Mouse (Mus musculus) neural tube, embryonic 12.5 days (tissue): Measurements from ENCODE around the gene Gpc6. TPM values are rescaled to one million over a fixed set of nuclear protein-coding genes. Genes with fewer than 3 reads are reported as not detected.

ENCODE experiments used
- ATAC-seq: fragments of 200-750 bp; cut with Nextera tagmentation; 2 replicates; pipeline ENCODE4 v1.8.0; 2017; ENCODE audit warnings: low read depth, mild to moderate bottlenecking, moderate TSS enrichment, moderate library complexity; ENCODE audit not compliant: low FRiP score
- H3K27ac ChIP-seq: fragments of 300-500 bp; sonication (generic); 2 replicates; pipeline ENCODE4 v1.5.1; 2016
- H3K27me3 ChIP-seq: fragments of 300-500 bp; sonication (generic); replicated peaks from 2 replicates; pipeline ENCODE4 v1.6.1; 2016; ENCODE audit warnings: mild to moderate bottlenecking
- H3K36me3 ChIP-seq: fragments of 300-500 bp; sonication (generic); 2 replicates; pipeline ENCODE4 v1.6.1; 2016; ENCODE audit warnings: mild to moderate bottlenecking
- H3K4me1 ChIP-seq: fragments of 300-500 bp; sonication (generic); 2 replicates; pipeline ENCODE4 v1.6.1; 2016
- H3K4me2 ChIP-seq: fragments of 300-500 bp; sonication (generic); replicated peaks from 2 replicates; pipeline ENCODE4 v1.6.1; 2016; ENCODE audit warnings: mild to moderate bottlenecking
- H3K4me3 ChIP-seq: fragments of 300-500 bp; sonication (generic); 2 replicates; pipeline ENCODE4 v1.5.1; 2016
- H3K9ac ChIP-seq: fragments of 300-500 bp; sonication (generic); 2 replicates; pipeline ENCODE4 v1.6.1; 2016; ENCODE audit warnings: mild to moderate bottlenecking
- H3K9me3 ChIP-seq: fragments of 300-500 bp; sonication (generic); 2 replicates; pipeline ENCODE4 v1.6.1; 2016; ENCODE audit warnings: mild to moderate bottlenecking
- WGBS: fragments of 180-500 bp; shearing (Covaris S2); methylation state at CpG from one replicate; pipeline ENCODE4 v1.1.7; 2016; 5-methylcytosine and 5-hydroxymethylcytosine counted together
- polyA plus RNA-seq: library from polyadenylated mRNA; unstranded; fragments of >200 nt; fragmentation: Nextera tagmentation; extraction: Ambion mirVana; gene quantifications from 2 replicates; pipeline ENCODE4 v1.2.1, GENCODE M21; 2016

Gene Gpc6
- polyA plus RNA-seq, 1 experiment from 2014 or later, result 30.5 TPM

DNA sequence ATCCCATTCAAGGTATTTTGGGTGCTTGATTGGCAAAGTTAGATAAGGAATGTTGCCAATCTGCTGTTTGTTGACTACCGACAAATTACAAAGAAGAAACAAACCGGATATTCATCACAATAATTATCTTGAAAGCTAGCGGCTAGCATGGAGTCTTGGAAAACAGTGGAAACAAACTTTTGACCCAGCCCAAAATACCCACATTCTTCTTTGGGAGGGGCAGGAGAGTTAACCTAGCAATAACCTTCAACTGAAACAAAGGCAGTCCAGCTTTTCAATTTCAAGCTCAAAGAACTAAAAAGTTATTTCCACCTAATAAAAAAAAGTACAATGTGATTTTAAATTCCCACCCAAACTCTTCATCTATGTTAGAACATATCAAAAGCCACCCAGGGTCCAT is 927.2 kb downstream of the Gpc6 start:
- ATAC-seq, result no peak
- Histone ChIP-seq H3K27me3 (no peaks in the 10 kb centered on the region), H3K36me3 (no peaks in the 10 kb centered on the region), H3K9me3 (no peaks in the 10 kb centered on the region), H3K4me1 (no peaks in the 10 kb centered on the region), H3K9ac (no peak overlapping the region), H3K4me3 (no peak overlapping the region), H3K27ac (no peak overlapping the region), H3K4me2 (no peak overlapping the region)
- 92% methylated on average over 3 of the region's 3 CpGs for WGBS

DNA sequence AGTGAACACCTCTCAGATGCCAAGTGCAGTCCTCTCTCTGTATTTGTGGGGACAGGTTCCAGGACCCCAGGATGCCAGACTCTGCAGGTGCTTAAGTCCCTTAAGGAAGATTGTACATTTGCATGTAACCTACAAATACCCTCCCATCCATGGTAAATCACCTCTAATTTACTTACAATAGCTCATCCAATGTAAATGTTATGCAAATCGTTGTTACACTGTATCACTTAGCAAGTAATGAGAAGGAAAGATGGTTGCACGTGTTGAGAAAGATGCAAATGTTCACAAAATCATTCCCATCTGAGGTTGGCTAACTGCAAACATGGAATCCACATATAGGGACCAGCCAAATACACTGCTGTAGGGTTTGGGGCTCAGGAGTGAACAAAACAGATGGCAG is 927.7 kb downstream of the Gpc6 start:
- no peaks in the 10 kb centered on the region for H3K36me3 ChIP-seq
- H3K9ac ChIP-seq, result no peak overlapping the region
- no peak overlapping the region for H3K27ac ChIP-seq
- ATAC-seq, result no peak
- WGBS, result 84% methylated on average over 2 of the region's 2 CpGs
- no peak overlapping the region for H3K4me2 ChIP-seq
- H3K4me3 ChIP-seq, result no peak overlapping the region
- H3K4me1 ChIP-seq, result no peaks in the 10 kb centered on the region
- H3K9me3 ChIP-seq, result no peaks in the 10 kb centered on the region
- H3K27me3 ChIP-seq, result no peaks in the 10 kb centered on the region

DNA sequence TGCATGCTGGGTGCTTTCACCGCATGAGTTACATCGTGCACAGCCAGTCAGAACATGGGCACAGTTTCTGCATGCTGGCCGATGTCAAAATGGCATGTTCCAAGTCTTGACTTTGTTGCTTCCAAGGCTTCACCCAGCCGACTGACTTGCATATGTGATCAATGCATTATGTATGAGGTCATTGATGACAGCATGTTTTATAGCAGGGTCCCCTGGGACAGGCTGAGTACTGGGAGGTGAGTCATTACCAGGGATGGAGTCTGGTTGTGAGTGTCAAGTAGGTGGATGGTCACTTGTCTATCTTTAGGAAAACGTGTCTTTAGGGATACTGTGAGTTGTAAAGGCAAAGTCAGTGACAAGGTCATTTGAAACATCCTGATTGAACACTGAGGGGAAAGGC is 929.4 kb downstream of the Gpc6 start:
- Histone ChIP-seq H3K4me2 (no peak overlapping the region), H3K36me3 (no peaks in the 10 kb centered on the region), H3K27me3 (no peaks in the 10 kb centered on the region), H3K4me1 (no peaks in the 10 kb centered on the region), H3K27ac (no peak overlapping the region), H3K9me3 (no peaks in the 10 kb centered on the region), H3K4me3 (no peak overlapping the region), H3K9ac (no peak overlapping the region)
- ATAC-seq, result no peak
- WGBS, result 76% methylated on average over 5 of the region's 5 CpGs

DNA sequence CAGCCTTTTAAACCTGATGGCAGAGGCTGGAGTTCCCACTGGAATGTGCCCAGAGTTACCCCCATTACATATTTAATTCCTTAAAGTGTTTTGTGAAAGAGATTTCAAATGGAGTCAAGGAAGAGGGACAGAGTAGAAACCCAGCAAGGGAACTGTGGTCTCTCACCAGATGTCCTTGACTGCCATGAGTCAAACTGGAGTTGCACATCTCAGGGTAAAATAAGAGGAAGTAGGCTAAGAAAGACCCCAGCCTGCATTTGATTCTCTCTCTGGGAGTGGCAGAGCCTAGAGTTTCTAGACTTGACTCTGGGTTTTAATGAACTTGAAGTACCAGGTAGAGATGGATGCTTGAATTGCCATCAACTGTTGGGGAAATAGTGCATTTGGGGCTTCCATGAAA is 946.2 kb downstream of the Gpc6 start:
- Histone ChIP-seq H3K4me3 (no peak overlapping the region), H3K9ac (no peak overlapping the region), H3K27ac (no peak overlapping the region), H3K9me3 (no peaks in the 10 kb centered on the region), H3K27me3 (no peaks in the 10 kb centered on the region), H3K36me3 (no peaks in the 10 kb centered on the region), H3K4me2 (no peak overlapping the region), H3K4me1 (no peaks in the 10 kb centered on the region)
- no peak for ATAC-seq

DNA sequence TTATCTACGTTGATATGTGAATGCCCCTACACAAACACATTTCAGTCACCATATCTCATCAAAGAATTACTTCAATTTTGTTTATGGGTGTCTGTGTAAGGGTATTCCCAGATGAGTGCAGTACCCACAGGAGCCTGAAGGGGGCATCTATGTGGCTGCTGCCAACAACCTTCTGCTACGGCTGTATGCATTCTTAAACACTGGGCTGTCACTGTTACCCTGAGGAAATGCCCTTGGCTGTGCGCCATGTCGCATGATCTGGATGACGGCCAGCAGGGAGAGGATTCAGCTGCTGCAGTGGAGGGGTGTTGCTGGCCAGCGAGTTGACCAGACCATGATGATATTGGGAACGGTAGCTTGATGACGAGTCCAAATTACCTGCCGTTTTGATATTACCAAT is 954.2 kb downstream of the Gpc6 start:
- ATAC-seq, result no peak
- Histone ChIP-seq H3K4me2 (no peak overlapping the region), H3K36me3 (no peaks in the 10 kb centered on the region), H3K9ac (no peak overlapping the region), H3K27ac (no peak overlapping the region), H3K4me1 (no peaks in the 10 kb centered on the region), H3K27me3 (no peaks in the 10 kb centered on the region), H3K4me3 (no peak overlapping the region), H3K9me3 (no peaks in the 10 kb centered on the region)
- 91% methylated on average over 9 of the region's 9 CpGs for WGBS

DNA sequence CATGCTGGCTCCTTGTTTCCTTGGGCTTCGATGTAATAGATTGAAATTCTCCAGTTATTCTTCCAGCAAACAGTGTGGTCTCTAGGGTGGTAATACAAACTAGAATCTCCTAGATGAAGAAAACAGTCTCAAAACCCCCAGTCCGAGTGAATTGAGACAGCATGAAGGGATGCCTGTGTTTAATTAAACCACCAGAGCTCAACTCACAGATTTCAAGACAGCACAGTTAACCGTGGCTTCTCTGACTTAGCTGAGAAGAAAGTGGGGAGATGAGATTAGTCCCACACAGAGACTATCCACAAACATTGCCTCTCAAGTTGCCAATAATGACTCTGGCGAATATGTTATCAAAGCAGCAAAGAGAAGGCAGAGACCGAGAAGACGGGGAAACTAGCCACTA is 956.0 kb downstream of the Gpc6 start:
- H3K27me3 ChIP-seq, result no peaks in the 10 kb centered on the region

DNA sequence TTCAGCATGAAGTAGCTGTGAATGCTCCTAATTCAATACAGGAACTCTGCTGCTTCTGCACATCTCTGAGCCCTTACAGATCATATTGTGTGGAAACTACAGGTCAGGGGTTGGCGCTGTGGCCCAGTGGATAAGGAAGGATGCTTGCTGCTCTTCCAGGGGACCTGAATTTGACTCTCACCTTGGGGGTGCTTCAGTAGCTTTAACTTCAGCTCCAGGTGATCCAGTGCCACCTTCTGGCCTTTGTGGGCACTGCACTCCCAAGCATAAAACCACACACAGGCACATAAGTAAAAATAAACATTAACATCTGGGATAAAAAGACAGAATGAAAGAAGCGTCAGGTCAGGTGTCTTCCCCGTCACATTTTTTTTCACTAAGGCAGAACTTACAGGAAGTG is 957.1 kb downstream of the Gpc6 start:
- Histone ChIP-seq H3K9ac (no peak overlapping the region), H3K4me1 (no peaks in the 10 kb centered on the region), H3K27ac (no peak overlapping the region), H3K27me3 (no peaks in the 10 kb centered on the region), H3K36me3 (no peaks in the 10 kb centered on the region), H3K9me3 (no peaks in the 10 kb centered on the region), H3K4me3 (no peak overlapping the region), H3K4me2 (no peak overlapping the region)
- 67% methylated on average over 3 of the region's 3 CpGs for WGBS
- no peak for ATAC-seq

More for the DNA sequence above, 956.0 kb downstream of the Gpc6 start:
- no peak overlapping the region for H3K4me3 ChIP-seq
- H3K4me2 ChIP-seq, result no peak overlapping the region
- ATAC-seq, result no peak
- no peak overlapping the region for H3K27ac ChIP-seq
- 77% methylated on average over 6 of the region's 6 CpGs for WGBS
- no peaks in the 10 kb centered on the region for H3K9me3 ChIP-seq
- H3K9ac ChIP-seq, result no peak overlapping the region
- no peaks in the 10 kb centered on the region for H3K4me1 ChIP-seq
- H3K36me3 ChIP-seq, result no peaks in the 10 kb centered on the region

DNA sequence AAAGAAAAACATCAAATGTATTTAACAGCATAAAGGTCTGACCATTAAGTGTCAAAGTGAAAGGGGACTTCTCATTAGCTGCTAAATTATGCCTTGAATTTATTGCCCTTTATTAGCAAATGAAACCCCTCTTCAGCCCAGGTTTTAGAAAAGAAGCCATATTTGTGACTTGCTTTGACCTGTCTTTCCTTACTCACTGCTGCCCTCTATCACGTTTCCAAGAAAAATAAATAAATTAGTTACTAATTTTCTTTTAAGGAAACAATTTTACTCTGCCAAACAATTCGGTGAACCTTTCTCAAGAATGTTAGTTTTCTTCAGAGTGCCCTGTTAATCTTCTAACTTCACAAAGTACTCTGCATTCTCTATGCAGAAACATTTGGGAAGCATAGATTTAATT is 964.5 kb downstream of the Gpc6 start:
- Histone ChIP-seq H3K4me2 (no peak overlapping the region), H3K4me1 (peaks cover 6% of the 10 kb centered on the region; the same call in 1 of the 2 replicates), H3K9me3 (no peaks in the 10 kb centered on the region), H3K27ac (no peak overlapping the region), H3K4me3 (no peak overlapping the region), H3K36me3 (no peaks in the 10 kb centered on the region), H3K27me3 (no peaks in the 10 kb centered on the region), H3K9ac (no peak overlapping the region)
- ATAC-seq, result no peak
- 46% methylated on average over 2 of the region's 2 CpGs for WGBS

DNA sequence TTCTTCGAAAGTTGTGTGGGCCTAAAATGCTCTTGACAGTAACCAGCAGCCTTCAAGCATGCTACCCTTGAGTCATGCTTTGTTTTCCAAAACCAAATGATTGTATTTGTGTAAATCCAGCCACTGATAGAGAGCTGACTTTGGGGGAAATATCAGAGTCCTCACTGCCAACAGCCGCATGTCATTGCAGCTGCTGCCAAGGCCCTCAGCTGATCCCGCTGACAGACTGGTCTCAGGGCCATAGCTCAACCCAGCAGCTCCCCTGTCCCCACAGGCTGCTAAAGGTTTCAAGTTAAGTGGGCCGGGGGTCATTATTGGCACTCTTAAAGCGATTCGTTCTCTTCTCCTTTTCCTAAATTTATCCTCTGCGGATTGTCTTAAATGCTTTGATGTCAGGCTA is 966.3 kb downstream of the Gpc6 start:
- Histone ChIP-seq H3K4me3 (no peak overlapping the region), H3K27ac (no peak overlapping the region), H3K4me1 (peaks cover 13% of the 10 kb centered on the region; the same call in 1 of the 2 replicates), H3K4me2 (no peak overlapping the region), H3K27me3 (no peaks in the 10 kb centered on the region), H3K36me3 (no peaks in the 10 kb centered on the region), H3K9ac (no peak overlapping the region), H3K9me3 (no peaks in the 10 kb centered on the region)
- 69% methylated on average over 7 of the region's 7 CpGs for WGBS
- no peak for ATAC-seq

DNA sequence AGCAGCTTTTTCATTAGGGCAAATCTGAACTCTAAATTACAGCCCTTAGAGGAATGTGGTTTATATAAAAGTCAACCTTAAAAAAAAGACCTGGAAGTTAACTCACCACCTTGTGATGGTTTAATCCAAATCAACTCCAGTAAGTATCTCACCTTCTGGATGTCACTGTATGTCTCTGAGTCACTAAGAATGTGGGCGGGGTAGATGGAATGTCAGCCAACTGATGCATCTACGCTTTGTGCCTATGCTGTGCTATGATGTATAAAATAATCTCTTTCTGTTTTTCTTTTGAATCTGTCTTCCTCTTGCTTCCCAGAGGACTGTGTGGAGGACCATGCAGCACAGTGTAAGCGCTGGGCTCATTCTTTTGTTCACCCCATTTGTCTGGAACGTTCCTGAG is 966.9 kb downstream of the Gpc6 start:
- 77% methylated on average over 4 of the region's 4 CpGs for WGBS
- no peak overlapping the region for H3K27ac ChIP-seq
- H3K9me3 ChIP-seq, result no peaks in the 10 kb centered on the region
- no peak overlapping the region for H3K4me3 ChIP-seq
- H3K4me2 ChIP-seq, result no peak overlapping the region
- no peaks in the 10 kb centered on the region for H3K27me3 ChIP-seq
- ATAC-seq, result no peak
- no peak overlapping the region for H3K9ac ChIP-seq
- peaks cover 13% of the 10 kb centered on the region; the same call in 1 of the 2 replicates for H3K4me1 ChIP-seq
- H3K36me3 ChIP-seq, result no peaks in the 10 kb centered on the region

DNA sequence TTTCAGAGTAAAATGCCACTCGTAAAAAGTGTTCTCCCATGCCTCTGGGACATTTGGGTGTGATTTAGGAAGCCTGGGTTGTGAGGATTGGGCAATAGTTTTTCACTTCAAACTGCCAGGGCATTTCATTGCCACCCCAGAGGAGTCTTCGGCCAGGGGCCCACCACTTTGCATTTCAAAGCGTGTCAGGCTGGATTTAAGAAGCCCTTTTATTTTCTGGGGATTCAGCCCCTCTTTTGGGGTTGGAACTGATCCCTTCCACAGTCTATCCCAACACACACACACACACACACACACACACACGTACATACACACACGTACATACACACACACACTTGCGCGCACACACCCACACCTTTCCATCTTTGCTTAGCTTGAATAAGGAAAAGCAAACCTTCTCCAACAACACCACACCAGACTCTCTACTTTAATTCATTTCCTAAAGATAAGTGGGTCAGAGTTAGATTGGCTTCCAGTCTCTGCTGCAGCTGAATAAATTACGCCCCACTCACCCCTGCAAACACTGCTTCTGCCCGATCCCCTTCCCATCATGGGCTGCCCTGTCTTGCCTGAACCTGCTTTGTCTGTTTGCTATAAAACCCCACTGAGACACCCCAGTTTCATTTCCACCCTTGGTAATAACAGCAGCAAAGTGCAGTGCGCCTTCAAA is 969.9 kb downstream of the Gpc6 start:
- Histone ChIP-seq H3K27me3 (no peaks in the 10 kb centered on the region), H3K9me3 (no peaks in the 10 kb centered on the region), H3K4me2 (peak overlapping the region; percentile 49), H3K4me3 (no peak overlapping the region), H3K9ac (no peak overlapping the region), H3K27ac (peak overlapping the region; percentile 2; the same call in 1 of the 2 replicates), H3K4me1 (peaks cover 13% of the 10 kb centered on the region; the same call in 1 of the 2 replicates), H3K36me3 (no peaks in the 10 kb centered on the region)
- WGBS, result 45% methylated on average over 10 of the region's 10 CpGs
- ATAC-seq, result peak; percentile 77

DNA sequence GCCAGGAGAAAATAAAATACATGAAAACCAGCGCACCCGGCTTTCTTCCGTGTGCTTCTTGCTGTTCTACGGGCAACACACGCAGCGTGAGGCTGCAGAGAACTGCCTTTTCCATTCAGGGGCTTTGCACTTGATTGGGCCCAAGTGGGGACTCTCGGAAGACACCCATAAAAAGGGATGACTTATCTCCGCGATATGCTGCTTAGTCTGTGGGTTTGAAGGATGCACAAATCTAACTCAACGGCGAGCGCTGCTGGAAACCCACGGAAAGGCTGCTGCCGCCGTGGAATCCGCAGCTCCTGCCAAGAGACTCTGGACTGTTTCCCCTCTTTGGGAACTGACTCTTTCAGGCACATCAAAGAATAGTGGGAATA is 970.4 kb downstream of the Gpc6 start:
- Histone ChIP-seq H3K4me1 (peaks cover 13% of the 10 kb centered on the region; the same call in 1 of the 2 replicates), H3K27ac (peak overlapping the region; percentile 2; the same call in 1 of the 2 replicates), H3K9me3 (no peaks in the 10 kb centered on the region), H3K4me3 (no peak overlapping the region), H3K27me3 (no peaks in the 10 kb centered on the region), H3K36me3 (no peaks in the 10 kb centered on the region), H3K4me2 (peak overlapping the region; percentile 49), H3K9ac (no peak overlapping the region)
- ATAC-seq, result 0 out of 2 replicates have a peak, but pooled peaks have one; percentile 14
- 53% methylated on average over 16 of the region's 16 CpGs for WGBS

DNA sequence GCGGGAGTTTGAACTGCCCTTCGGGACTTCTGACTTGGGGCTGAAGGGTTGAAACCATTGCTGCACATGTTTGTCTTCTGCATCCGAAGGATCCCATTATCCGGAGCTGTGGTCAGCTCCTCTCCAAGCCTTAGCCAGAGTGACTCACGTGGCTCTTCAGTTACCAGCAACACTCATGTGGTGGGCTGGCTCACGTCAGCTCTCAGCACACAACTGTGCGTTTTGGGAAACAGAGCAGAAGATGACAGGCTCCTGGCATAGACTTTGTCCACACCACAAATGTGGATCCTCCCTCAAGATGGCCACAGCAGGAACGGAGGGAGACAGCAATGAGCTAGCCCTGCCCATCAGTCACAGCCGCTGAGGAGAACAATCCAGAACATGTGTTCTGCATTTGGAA is 979.2 kb downstream of the Gpc6 start:
- H3K9ac ChIP-seq, result no peak overlapping the region
- H3K4me2 ChIP-seq, result no peak overlapping the region
- H3K4me3 ChIP-seq, result no peak overlapping the region
- H3K4me1 ChIP-seq, result peaks cover 15% of the 10 kb centered on the region
- H3K9me3 ChIP-seq, result no peaks in the 10 kb centered on the region
- H3K27ac ChIP-seq, result no peak overlapping the region
- no peaks in the 10 kb centered on the region for H3K27me3 ChIP-seq
- no peaks in the 10 kb centered on the region for H3K36me3 ChIP-seq
- 86% methylated on average over 9 of the region's 9 CpGs for WGBS
- no peak for ATAC-seq
